ENCODE assay signal across 24 mouse cellular contexts in genomic region chr10:92671906-92672305, GRCm38 (mm10).
"Had no signal": no experiment of that assay in that cellular context is flagged by ENCODE, and none has a peak within 500 bp of the region (broad histone marks: within the 10 kb centered on the region; RNA-seq: fewer than 3 reads in every experiment).

No protein-coding gene starts in this region.

- H3K9me3 ChIP-seq: embryonic facial prominence, embryonic 10.5 days; embryonic facial prominence, embryonic 12.5 days; embryonic facial prominence, embryonic 13.5 days; embryonic facial prominence, embryonic 15.5 days; forebrain, embryonic 10.5 days; forebrain, embryonic 12.5 days; forebrain, embryonic 13.5 days; forebrain, embryonic 15.5 days; heart, embryonic 10.5 days had no signal

- H3K27me3 ChIP-seq: embryonic facial prominence, embryonic 12.5 days; embryonic facial prominence, embryonic 13.5 days; embryonic facial prominence, embryonic 15.5 days; forebrain, embryonic 12.5 days; forebrain, embryonic 13.5 days; forebrain, embryonic 15.5 days had no signal

- H3K4me1 ChIP-seq: embryonic facial prominence, embryonic 10.5 days; embryonic facial prominence, embryonic 12.5 days; embryonic facial prominence, embryonic 13.5 days; embryonic facial prominence, embryonic 15.5 days; forebrain, embryonic 10.5 days; forebrain, embryonic 12.5 days; forebrain, embryonic 13.5 days; forebrain, embryonic 15.5 days; heart, embryonic 10.5 days had no signal

- H3K9ac ChIP-seq: embryonic facial prominence, embryonic 12.5 days; embryonic facial prominence, embryonic 13.5 days; embryonic facial prominence, embryonic 15.5 days; forebrain, embryonic 12.5 days; forebrain, embryonic 13.5 days; forebrain, embryonic 15.5 days; forebrain, postnatal 0 days had no signal

- ATAC-seq: forebrain, embryonic 13.5 days; forebrain, embryonic 15.5 days; forebrain, embryonic 16.5 days; forebrain, postnatal 0 days had no signal

- H3K36me3 ChIP-seq: embryonic facial prominence, embryonic 10.5 days; embryonic facial prominence, embryonic 12.5 days; embryonic facial prominence, embryonic 13.5 days; embryonic facial prominence, embryonic 15.5 days; forebrain, embryonic 10.5 days; forebrain, embryonic 12.5 days; forebrain, embryonic 15.5 days; heart, embryonic 10.5 days had no signal

- H3K4me3 ChIP-seq: embryonic facial prominence, embryonic 10.5 days; embryonic facial prominence, embryonic 12.5 days; embryonic facial prominence, embryonic 13.5 days; embryonic facial prominence, embryonic 15.5 days; erythroblast, embryonic 14.5 days; forebrain, embryonic 10.5 days; forebrain, embryonic 12.5 days; forebrain, embryonic 13.5 days; forebrain, embryonic 15.5 days; gastrocnemius, adult 2 months; heart, adult 2 months; heart, embryonic 10.5 days had no signal

- DNase-seq: cerebellum, adult 9-10 months; cerebellum, adult 9-11 months; cerebellum, postnatal 25 days; cerebellum, postnatal 36 days; embryo, embryonic 11 days; forebrain, postnatal 0 days; gastrocnemius, adult 2 months; gastrocnemius, postnatal 10 days; gastrocnemius, postnatal 14 days; gastrocnemius, postnatal 25 days; gastrocnemius, postnatal 36 days; heart, adult 18-20 months; heart, adult 2 months had no signal

- H3K4me2 ChIP-seq: embryonic facial prominence, embryonic 12.5 days; embryonic facial prominence, embryonic 13.5 days; embryonic facial prominence, embryonic 15.5 days; forebrain, embryonic 12.5 days; forebrain, embryonic 13.5 days; forebrain, embryonic 15.5 days had no signal

- H3K27ac ChIP-seq: embryonic facial prominence, embryonic 10.5 days; embryonic facial prominence, embryonic 12.5 days; embryonic facial prominence, embryonic 13.5 days; embryonic facial prominence, embryonic 15.5 days; forebrain, embryonic 10.5 days; forebrain, embryonic 12.5 days; forebrain, embryonic 13.5 days; forebrain, embryonic 15.5 days; gastrocnemius, adult 2 months; heart, adult 2 months; heart, embryonic 10.5 days had no signal
